Mouse (Mus musculus): Measurements from ENCODE around the gene Olfr90.

The Olfr90 gene

GRCm38 (mm10) chr17:37062101-37062641 lies 26.1 kb downstream of the Olfr90 start:
- no peak for DNase-seq (ENCODE audit: inconsistent age in 2 of 2, low spot score in 1 of 2)

DNA sequence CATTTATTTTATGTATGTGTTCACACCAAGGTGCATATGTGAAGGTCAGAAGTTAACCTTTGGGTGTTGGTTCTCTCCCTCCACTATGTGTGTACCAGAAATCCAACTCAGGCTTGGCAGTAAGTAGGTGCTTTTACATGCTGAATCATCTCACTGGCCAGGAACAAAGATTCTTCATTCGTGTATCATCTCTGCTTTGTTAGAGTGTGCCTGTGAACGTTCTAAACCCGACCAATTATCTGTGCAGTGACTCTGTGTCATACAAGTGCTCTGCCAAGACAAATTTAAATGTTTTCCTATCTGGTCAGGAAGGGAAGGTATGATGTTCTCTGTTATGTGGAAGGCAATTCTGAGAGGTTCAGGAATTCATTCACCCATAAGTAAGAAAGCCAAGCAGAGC lies 26.9 kb downstream of the Olfr90 start:
- DNase-seq (ENCODE audit: inconsistent age in 2 of 2, low spot score in 1 of 2) = no peak

- no peak for DNase-seq (ENCODE audit: inconsistent age in 2 of 2, low spot score in 1 of 2)
Observed at GRCm38 (mm10) chr17:37056957-37057356, 31.3 kb downstream of the Olfr90 start.

GRCm38 (mm10) chr17:37051745-37052144 lies 36.6 kb downstream of the Olfr90 start:
- no peak for DNase-seq (ENCODE audit: inconsistent age in 2 of 2, low spot score in 1 of 2)

DNA sequence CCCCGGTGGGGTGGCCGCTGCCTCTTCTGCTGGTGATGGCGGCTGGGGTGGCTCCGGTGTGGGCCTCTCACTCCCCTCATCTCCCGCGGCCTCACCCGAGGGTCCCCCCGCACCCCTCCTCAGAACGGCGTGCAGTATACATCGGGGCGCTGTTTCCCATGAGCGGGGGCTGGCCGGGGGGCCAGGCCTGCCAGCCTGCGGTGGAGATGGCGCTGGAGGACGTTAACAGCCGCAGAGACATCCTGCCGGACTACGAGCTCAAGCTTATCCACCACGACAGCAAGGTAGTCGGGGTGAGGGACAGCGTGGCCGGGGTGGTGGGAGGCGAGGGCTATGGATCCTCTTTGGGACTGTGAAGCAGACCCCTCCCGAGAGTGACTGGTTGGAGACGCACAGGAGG lies 37.4 kb downstream of the Olfr90 start:
- no peak for DNase-seq (ENCODE audit: inconsistent age in 2 of 2, low spot score in 1 of 2)

DNA sequence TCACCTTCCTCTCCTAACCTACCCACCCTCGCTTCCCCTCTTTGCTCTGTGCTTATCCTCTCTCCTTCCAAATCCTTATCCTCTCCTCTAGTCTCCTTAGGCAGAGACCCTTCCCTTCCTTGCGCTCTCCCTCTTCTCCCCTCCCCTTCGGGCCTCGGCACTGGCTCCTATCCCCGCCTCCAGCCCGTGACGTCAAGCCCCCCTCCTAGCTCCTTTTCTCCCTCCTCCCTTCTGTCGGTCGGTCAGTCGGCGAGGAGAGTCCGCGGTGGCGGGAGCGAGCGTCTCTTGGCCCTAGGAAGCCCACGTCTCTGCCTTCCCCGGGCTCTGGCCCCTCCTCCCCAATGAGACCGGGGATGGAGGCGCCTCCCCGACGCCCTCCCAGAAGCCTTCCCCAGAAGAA lies 37.9 kb downstream of the Olfr90 start:
- peak; percentile 88 to 93 for DNase-seq (ENCODE audit: inconsistent age in 2 of 2, low spot score in 1 of 2)

DNA sequence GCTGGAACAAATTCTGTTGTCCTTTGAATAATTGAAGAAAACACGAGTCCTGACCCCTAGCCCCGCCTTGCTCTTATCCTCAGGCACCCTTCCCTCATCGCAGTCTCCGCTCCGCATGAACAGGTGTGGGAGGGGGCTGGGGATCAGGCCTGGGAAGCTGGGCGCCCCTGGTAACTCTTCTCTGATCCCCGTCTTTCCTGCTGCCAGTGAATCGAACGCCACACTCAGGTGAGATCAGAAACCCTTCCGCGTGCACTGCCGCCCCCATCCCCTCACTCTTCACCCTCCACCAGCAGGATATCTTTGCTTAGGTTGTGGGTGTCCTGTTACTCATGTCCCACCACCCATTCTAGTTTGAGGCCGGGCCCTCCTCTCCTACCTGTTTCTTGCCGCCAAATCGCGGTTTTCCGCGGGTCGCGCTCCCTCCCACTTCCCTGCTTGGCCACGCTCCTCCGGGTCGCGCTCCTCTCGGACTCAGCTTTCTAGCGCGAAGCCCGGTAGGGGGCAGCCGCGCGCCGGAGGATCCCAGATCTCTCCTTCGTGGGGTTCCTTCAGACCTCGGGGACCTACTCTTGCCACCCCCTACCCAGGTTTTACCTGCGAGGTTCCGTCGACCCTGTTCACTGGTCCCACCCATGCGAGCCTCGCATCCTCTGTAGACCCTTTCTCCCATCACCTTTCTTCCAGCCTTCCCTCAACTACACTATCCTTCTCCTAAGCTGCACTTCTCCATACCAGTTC lies 38.6 kb downstream of the Olfr90 start:
- peak; percentile 75 to 90 for DNase-seq (ENCODE audit: inconsistent age in 2 of 2, low spot score in 1 of 2)

- DNase-seq (ENCODE audit: inconsistent age in 2 of 2, low spot score in 1 of 2) = peak; percentile 24 to 38
Observed at GRCm38 (mm10) chr17:37048383-37048782, 39.9 kb downstream of the Olfr90 start.

- DNase-seq (ENCODE audit: inconsistent age in 2 of 2, low spot score in 1 of 2) = peak in 1 of 2 experiments; percentile 43
Observed at GRCm38 (mm10) chr17:37047981-37048380, 40.3 kb downstream of the Olfr90 start.

DNA sequence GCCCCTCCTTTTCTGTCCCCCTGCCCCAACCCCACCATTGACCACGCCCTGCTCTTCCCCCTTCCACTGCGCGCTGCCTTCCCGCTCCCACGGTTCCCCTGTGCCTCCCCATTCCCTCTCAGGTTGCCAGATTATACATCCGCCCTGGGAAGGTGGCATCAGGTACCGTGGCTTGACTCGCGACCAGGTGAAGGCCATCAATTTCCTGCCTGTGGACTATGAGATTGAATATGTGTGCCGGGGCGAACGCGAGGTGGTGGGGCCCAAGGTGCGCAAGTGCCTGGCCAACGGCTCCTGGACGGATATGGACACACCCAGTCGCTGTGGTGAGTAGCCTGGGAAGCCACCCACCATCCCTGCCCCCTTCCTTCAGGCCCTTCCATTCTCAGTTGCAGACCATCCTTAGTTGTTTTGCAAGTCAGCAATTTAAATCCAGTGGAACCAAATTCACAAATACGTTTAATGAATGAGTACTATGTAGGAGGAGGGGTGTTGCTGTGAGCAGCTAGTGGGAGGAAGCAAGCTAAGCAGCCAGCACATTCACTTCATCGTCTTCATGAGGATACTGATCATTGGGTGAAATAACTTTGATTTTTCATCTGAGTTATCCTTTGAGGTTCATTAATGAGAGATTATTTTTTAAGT lies 40.8 kb downstream of the Olfr90 start:
- DNase-seq (ENCODE audit: inconsistent age in 2 of 2, low spot score in 1 of 2) = peak; percentile 19 to 31

DNA sequence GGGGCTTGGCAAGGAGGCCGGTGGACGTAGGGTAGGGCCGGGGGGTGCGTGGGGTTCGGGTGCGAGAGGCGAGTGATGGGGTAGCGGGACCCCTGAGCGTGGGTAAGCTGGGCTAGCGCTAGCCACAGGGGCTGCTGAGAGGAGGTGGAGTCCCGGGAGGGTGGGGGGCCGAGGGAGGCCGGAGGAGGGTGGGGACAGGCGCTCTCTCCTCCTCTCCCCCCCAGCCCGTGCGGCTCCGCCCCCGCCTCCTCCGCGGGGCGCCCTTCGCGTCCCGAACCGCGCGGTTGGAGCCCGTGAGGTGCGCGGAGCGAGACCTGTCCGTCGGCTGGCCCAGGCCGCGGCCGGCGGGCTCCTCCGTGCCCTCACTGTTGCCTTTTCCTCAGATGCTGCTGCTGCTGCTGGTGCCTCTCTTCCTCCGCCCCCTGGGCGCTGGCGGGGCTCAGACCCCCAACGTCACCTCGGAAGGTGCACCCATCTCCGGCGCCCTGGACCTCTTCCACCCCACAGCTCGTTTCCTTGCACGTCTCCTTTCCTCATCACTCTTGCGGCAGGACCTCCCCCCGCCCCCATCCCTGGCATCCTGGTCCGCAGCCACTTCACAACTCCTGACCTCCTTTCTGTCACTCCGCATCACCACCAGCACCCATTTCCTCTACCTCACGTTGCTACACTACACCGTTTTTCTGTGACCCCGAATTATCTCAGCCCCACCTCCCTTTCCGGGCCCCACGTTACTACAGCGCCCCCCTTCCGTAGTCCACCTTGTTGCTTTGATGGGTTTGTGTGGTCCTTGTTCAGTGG lies 41.8 kb downstream of the Olfr90 start:
- DNase-seq (ENCODE audit: inconsistent age in 2 of 2, low spot score in 1 of 2) = peak in 1 of 2 experiments; percentile 75

DNA sequence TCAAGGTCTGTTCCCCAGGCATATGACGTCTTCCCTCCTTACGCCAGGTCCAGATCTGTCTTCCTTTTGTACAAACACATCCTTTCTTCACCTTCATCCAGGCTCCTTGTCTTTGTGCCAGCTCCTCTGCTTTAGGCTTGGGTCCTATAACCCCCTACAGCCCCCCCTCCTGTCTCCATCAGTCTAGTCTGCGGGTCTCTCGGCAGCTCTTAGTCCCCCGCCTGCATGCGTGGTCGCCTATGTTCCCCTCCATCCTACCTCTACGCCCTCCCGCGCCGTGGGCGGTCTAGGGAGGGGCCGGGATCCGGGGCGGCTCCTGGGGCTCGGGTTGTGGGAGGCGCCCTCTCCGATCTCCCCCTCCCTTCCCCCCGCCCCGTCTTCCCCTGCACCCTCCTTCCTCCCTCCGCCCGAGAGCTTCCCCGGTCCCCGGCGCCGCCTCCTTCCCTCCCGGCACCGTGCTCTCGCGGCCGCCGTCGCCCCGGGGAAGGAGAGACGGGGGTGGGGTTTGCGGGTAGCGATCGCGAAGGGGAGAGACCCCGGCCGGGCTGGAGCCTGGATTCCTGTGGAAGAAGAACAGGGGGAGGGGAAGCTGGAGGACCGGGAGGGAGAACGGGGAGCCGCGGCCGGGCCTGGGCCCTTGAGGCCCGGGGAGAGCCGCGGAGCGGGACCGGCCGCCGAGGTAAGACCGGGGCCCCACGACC lies 42.5 kb downstream of the Olfr90 start, which contains the start of gene Gabbr1:
Gene Gabbr1, plus strand, starts transcription at position 356 of the 701 bp plus-strand sequence.
- DNase-seq (ENCODE audit: inconsistent age in 2 of 2, low spot score in 1 of 2) = peak; percentile 86 to 94

- no peak for DNase-seq (ENCODE audit: inconsistent age in 2 of 2, low spot score in 1 of 2)
Observed at GRCm38 (mm10) chr17:37044651-37045244, 43.6 kb downstream of the Olfr90 start.

DNA sequence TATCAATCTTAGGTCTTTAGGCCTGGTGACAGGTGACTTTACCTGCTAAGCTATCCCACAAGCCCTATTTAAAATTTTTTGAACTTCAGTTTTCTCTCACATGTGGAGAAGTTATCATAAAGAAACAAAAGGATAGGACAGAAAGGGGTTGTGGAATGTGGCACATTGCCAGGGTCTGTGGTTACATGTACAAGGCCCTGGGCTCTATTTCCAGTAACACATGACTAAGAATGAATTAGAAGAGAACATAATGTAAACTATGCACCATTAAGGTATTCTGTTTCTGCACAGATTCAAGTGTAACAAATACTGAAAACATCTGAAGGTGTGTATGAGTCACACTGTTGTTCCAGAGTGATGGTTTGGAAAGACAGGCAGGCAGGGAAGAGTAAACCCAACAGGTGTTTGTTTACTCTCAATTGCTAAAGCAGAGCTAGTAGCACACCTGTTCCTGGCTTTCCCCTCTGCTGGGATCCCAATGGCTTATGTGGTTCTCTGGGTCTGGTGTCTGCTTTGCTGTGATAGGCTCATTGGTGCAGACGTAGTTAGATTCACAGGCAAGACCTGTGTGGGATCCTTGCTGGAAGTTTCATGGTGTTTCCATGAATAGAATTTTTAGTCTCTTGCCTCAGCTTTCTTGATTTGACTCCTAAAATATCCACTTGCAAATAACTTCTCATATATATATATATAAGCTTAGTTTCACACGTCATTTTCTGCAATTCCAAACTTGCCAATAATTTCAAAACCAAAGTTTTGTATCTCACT lies 49.0 kb downstream of the Olfr90 start:
- DNase-seq (ENCODE audit: inconsistent age in 2 of 2, low spot score in 1 of 2) = no peak
